14 mouse cellular contexts compared by ENCODE assay signal in the genomic region with DNA sequence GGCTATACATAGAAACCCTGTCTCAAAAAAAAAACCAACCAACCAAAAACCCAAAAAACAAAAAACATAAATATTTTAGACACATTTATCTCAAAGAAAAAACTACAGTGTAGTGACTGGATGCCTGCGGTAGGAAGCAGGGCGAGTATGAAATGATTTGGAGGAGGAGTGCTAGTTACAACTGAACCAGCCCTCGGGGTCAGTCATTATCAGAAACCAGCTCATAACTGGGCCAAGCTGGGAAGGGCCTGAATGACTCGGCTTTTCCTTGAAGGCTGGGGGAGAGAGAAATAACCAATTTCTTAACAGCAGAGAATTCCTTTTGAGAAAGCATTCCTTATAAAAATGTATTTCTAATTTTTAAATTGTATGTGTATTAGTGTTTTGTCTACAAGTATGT. TPM values are rescaled to one million over a fixed set of nuclear protein-coding genes. Genes with fewer than 3 reads are reported as not detected.
DNase-seq lines count a peak whose midpoint lies in the region; ATAC-seq and TF ChIP-seq lines count a peak whose summit lies in the region.
"Had no signal": no experiment of that assay in that cellular context is flagged by ENCODE, and none has a peak within 500 bp of the region (broad histone marks: within the 10 kb centered on the region; RNA-seq: fewer than 3 reads in every experiment).

No protein-coding gene starts in this region.

- peaks cover 57% of the 10 kb centered on the region for H3K4me1 ChIP-seq in heart, embryonic 16.5 days (ENCODE audit: control insufficient read depth, insufficient read depth, low read length)
- peaks cover 53% of the 10 kb centered on the region for H3K4me1 ChIP-seq in liver, postnatal 0 days (ENCODE audit: insufficient read depth)
- peaks cover 41% of the 10 kb centered on the region for H3K4me1 ChIP-seq in forebrain, embryonic 10.5 days

- peaks cover 5% of the 10 kb centered on the region; the same call in 1 of the 2 replicates for H3K9me3 ChIP-seq in heart, embryonic 16.5 days (replicated peaks; ENCODE audit: control insufficient read depth, low read length)
- H3K9me3 ChIP-seq in liver, postnatal 0 days (ENCODE audit: low read length), result peaks cover 6% of the 10 kb centered on the region
- peaks cover 16% of the 10 kb centered on the region for H3K9me3 ChIP-seq in forebrain, embryonic 10.5 days

- H3K4me3 ChIP-seq in layer of hippocampus, adult 2 months, result no peak overlapping the region
- no peak overlapping the region for H3K4me3 ChIP-seq in heart, embryonic 16.5 days (ENCODE audit: low read length)
- H3K4me3 ChIP-seq in liver, postnatal 0 days (ENCODE audit: low read depth, low read length), result no peak overlapping the region
- no peak overlapping the region for H3K4me3 ChIP-seq in forebrain, embryonic 10.5 days
- H3K4me3 ChIP-seq: embryonic facial prominence, embryonic 10.5 days had no signal

- peaks cover 62% of the 10 kb centered on the region for H3K36me3 ChIP-seq in heart, embryonic 16.5 days (ENCODE audit: control insufficient read depth, insufficient read depth)
- H3K36me3 ChIP-seq in liver, postnatal 0 days (replicated peaks; ENCODE audit: insufficient read depth, low read length), result peaks cover 36% of the 10 kb centered on the region
- peaks cover 67% of the 10 kb centered on the region for H3K36me3 ChIP-seq in forebrain, embryonic 10.5 days (replicated peaks)

- 69% methylated on average over 4 of the region's 4 CpGs for WGBS in heart, embryonic 16.5 days
- 57% methylated on average over 4 of the region's 4 CpGs for WGBS in liver, postnatal 0 days (ENCODE audit: insufficient replicate concordance)
- WGBS in forebrain, embryonic 10.5 days, result 91% methylated on average over 4 of the region's 4 CpGs

- no peak for TF ChIP-seq CTCF in layer of hippocampus, adult 2 months (conservative IDR thresholded peaks at IDR 0.05)
- TF ChIP-seq CTCF in liver, postnatal 0 days (IDR thresholded peaks at IDR 0.05; ENCODE audit: low read depth), result no peak

- no peak overlapping the region for H3K9ac ChIP-seq in heart, embryonic 16.5 days (ENCODE audit: low read length)
- no peak overlapping the region for H3K9ac ChIP-seq in liver, postnatal 0 days (replicated peaks)

- no peak overlapping the region for H3K4me2 ChIP-seq in heart, embryonic 16.5 days (ENCODE audit: low read depth, low read length)
- peak overlapping the region; percentile 36 for H3K4me2 ChIP-seq in liver, postnatal 0 days (ENCODE audit: low read depth, low read length)

- DNase-seq in adrenal gland, adult 2 months, result peak; percentile 15
- DNase-seq in adrenal gland, postnatal 36 days, result no peak
- no peak for DNase-seq in layer of hippocampus, adult 2 months (ENCODE audit: low spot score in 2 of 2)
- no peak for DNase-seq in layer of hippocampus, adult 11-12 months (ENCODE audit: low spot score)
- DNase-seq in liver, postnatal 0 days, result no peak
- no peak for DNase-seq in forebrain, embryonic 10.5 days (ENCODE audit: extremely low spot score, low spot score)
- DNase-seq: cerebellum, adult 9-10 months; gastrocnemius, postnatal 36 days; kidney, postnatal 4 days had no signal

- no peak for ATAC-seq in heart, embryonic 16.5 days (replicated peaks; ENCODE audit: extremely low read depth, insufficient read depth, low FRiP score)
- no peak for ATAC-seq in liver, postnatal 0 days
- no peak for ATAC-seq in inflammation-experienced regulatory T-cells, adult 6 months
- ATAC-seq: forebrain, embryonic 14.5 days; hindbrain, postnatal 0 days had no signal

- no peak for TF ChIP-seq EP300 in liver, postnatal 0 days (IDR thresholded peaks at IDR 0.05; ENCODE audit: low read depth)

- H3K27me3 ChIP-seq in heart, embryonic 16.5 days (ENCODE audit: control insufficient read depth, insufficient read depth, low read length), result no peaks in the 10 kb centered on the region
- H3K27me3 ChIP-seq in liver, postnatal 0 days (ENCODE audit: insufficient read depth, low read length), result no peaks in the 10 kb centered on the region
- no peaks in the 10 kb centered on the region for H3K27me3 ChIP-seq in forebrain, embryonic 10.5 days (ENCODE audit: poor library complexity, severe bottlenecking)

- peak overlapping the region; percentile 86; the same call in 1 of the 2 replicates for H3K27ac ChIP-seq in layer of hippocampus, adult 2 months
- peak overlapping the region; percentile 80 for H3K27ac ChIP-seq in heart, embryonic 16.5 days (ENCODE audit: low read length)
- peak overlapping the region; percentile 29; the same call in 1 of the 2 replicates for H3K27ac ChIP-seq in liver, postnatal 0 days (ENCODE audit: low read depth)
- no peak overlapping the region for H3K27ac ChIP-seq in forebrain, embryonic 10.5 days
- H3K27ac ChIP-seq: embryonic facial prominence, embryonic 10.5 days; hindbrain, postnatal 0 days had no signal

RNA-seq across cellular contexts. Expression of a gene that starts 11.5 kb away (rescaled TPM):
- total RNA-seq in adrenal gland, adult 2 months (2021), result 100 to 1,000 TPM; 144 to 271 TPM
- polyA plus RNA-seq in adrenal gland, adult 2 months (2012; rRNA removed), result 30.7 and 42.3 TPM in 2 replicates
- 100 to 1,000 TPM; 145 to 272 TPM for total RNA-seq in adrenal gland, postnatal 36 days (2021)
- total RNA-seq in layer of hippocampus, adult 2 months (2021), result 100 to 1,000 TPM; 213 to 215 TPM
- polyA plus RNA-seq in heart, embryonic 16.5 days (2015; fragmentation: Nextera tagmentation; extraction: Ambion mirVana), result 5,077 and 5,310 TPM in 2 replicates
- 85.7 and 147 TPM in 2 replicates for polyA plus RNA-seq in liver, postnatal 0 days (2015; fragmentation: Nextera tagmentation; extraction: Ambion mirVana)
- 334 and 342 TPM in 2 replicates for polyA plus RNA-seq in forebrain, embryonic 10.5 days (2016; fragmentation: Nextera tagmentation; extraction: Ambion mirVana)
- polyA plus RNA-seq in inflammation-experienced regulatory T-cells, adult 6 months (2017; shearing (Covaris generic)), result 10 to 100 TPM; 31.8 to 34.9 (median 32.4) TPM

Comparison
In these comparisons a context has a peak if more than half of its experiments do, and no peak if none do; other contexts are left out.
1. RNA of a gene that starts 11.5 kb away (polyA plus RNA-seq): 5,077 to 5,310 TPM in heart, embryonic 16.5 days; 334 to 342 TPM in forebrain, embryonic 10.5 days, 85.7 to 147 TPM in liver, postnatal 0 days, 31.8 to 34.9 TPM in inflammation-experienced regulatory T-cells, adult 6 months and 30.7 to 42.3 TPM in adrenal gland, adult 2 months; every median in the first group is over 10 times any median in the second.